Mouse (Mus musculus) ES-CJ7 (cell line): ENCODE measurements around the gene Slc30a5.
A peak's percentile ranks its signal among the peaks of the same experiment; 100 is the strongest.
"Not testable (repeated sequence)": the region's sequence is repeated elsewhere in the genome, so short reads cannot be mapped to it uniquely, and the experiment has no call there.

Source experiments
- DNase-seq: peaks from one replicate; pipeline ENCODE4 v3.0.0; 2011; ENCODE audit warnings: low read depth, low spot score

Slc30a5 gene

GRCm38 (mm10) chr13:100841741-100842140 lies 8.5 kb upstream of the Slc30a5 start:
- DNase-seq, result no peak

GRCm38 (mm10) chr13:100834777-100835176 lies 1.6 kb upstream of the Slc30a5 start:
- DNase-seq, result no peak

- no peak for DNase-seq
Observed at GRCm38 (mm10) chr13:100833640-100834002, 394 bp upstream of the Slc30a5 start.

GRCm38 (mm10) chr13:100832188-100832587 lies 1.0 kb downstream of the Slc30a5 start:
- DNase-seq, result no peak

GRCm38 (mm10) chr13:100831123-100831522 lies 2.1 kb downstream of the Slc30a5 start:
- DNase-seq, result no peak

GRCm38 (mm10) chr13:100825627-100826410 lies 7.4 kb downstream of the Slc30a5 start:
- no peak for DNase-seq

- DNase-seq, result no peak
Observed at GRCm38 (mm10) chr13:100824916-100825315, 8.3 kb downstream of the Slc30a5 start.

GRCm38 (mm10) chr13:100824306-100824705 lies 8.9 kb downstream of the Slc30a5 start:
- DNase-seq, result no peak

- DNase-seq, result no peak
Observed at GRCm38 (mm10) chr13:100823863-100824262, 9.4 kb downstream of the Slc30a5 start.

GRCm38 (mm10) chr13:100814451-100814850 lies 18.8 kb downstream of the Slc30a5 start:
- DNase-seq, result no peak

- no peak for DNase-seq
Observed at GRCm38 (mm10) chr13:100805776-100806175, 27.5 kb downstream of the Slc30a5 start.

- no peak for DNase-seq
Observed at GRCm38 (mm10) chr13:100797171-100797570, 36.1 kb downstream of the Slc30a5 start.

- DNase-seq, result peak; percentile 53
Observed at GRCm38 (mm10) chr13:100789083-100789482, 44.1 kb downstream of the Slc30a5 start.

- DNase-seq, result not testable (repeated sequence)
Observed at GRCm38 (mm10) chr13:100788057-100788456, 45.2 kb downstream of the Slc30a5 start.

GRCm38 (mm10) chr13:100787316-100788010 lies 45.8 kb downstream of the Slc30a5 start:
- peak; percentile 54 for DNase-seq

- DNase-seq, result peak; percentile 96
Observed at GRCm38 (mm10) chr13:100786414-100786867, 46.8 kb downstream of the Slc30a5 start, which contains the start of gene Ccnb1. Gene Ccnb1 (minus strand): TSS chr13:100786570.

- DNase-seq, result no peak
Observed at GRCm38 (mm10) chr13:100785806-100786413, 47.3 kb downstream of the Slc30a5 start.

- no peak for DNase-seq
Observed at GRCm38 (mm10) chr13:100777491-100777890, 55.7 kb downstream of the Slc30a5 start.

- no peak for DNase-seq
Observed at GRCm38 (mm10) chr13:100776710-100777109, 56.5 kb downstream of the Slc30a5 start.

GRCm38 (mm10) chr13:100776056-100776419 lies 57.2 kb downstream of the Slc30a5 start:
- no peak for DNase-seq

GRCm38 (mm10) chr13:100775252-100776055 lies 57.8 kb downstream of the Slc30a5 start, which contains the start of gene Cenph:
Gene Cenph (minus strand): TSS chr13:100775899.
- DNase-seq, result peak; percentile 86
